Mouse (Mus musculus): ENCODE results near the gene Prdx5. TPM values are rescaled to one million over a fixed set of nuclear protein-coding genes. Genes with fewer than 3 reads are reported as not detected.
A peak's percentile ranks its signal among the peaks of the same experiment; 100 is the strongest.

Gene Prdx5
- polyA plus RNA-seq, 1 experiment from 2014 or later = 215 TPM

DNA sequence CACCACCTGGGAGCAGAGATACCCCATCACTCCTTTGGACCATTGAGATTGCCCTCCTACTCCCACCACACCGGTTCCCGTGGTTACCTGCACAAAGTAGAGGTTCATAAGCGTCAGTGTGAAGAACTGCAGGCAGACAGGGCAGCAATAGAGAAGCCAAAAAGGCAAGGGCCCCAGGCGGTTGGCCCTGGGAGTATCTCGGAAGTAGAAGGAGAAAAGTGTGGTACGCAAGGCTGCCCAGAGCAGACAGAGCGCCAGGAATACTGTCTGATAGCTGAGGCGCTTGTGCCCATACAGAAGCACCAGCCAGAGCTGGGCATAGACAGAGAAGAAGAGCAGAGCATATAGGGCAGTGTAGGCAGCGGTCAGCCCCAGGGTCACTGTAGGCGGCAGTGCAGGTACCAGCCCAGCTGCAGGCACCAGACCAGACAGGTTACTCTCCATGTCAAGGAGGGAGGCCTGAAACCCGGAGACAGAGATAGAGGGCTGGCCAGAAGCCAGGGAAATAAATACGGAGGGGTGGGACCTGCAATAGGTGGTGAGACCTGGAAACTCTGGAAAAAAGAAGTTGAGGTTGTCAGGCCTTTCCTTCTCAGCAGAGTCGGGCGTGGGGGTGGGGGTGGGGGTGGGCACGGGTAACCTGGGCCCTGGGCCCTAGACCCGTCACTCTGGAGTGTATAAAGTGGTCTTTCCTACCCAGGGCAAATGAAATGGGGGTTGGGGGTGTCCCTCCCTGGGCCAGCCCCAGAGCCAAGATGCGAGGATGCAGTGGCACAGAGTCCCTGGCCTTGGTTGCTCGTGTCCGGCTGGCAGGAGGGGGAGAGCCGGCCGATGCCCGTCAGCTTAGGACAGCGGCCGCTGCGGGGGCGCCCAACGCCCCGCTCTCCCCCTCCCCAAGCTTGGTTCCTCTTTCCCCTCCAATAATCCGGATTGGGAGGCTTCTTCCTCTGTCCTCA lies 30.8 kb upstream of the Prdx5 start:
- Histone ChIP-seq H3K4me2 (ENCODE audit: low read length) (peak overlapping the region; percentile 99), H3K4me1 (ENCODE audit: control insufficient read depth, insufficient read depth, low read length) (peaks cover 26% of the 10 kb centered on the region), H3K36me3 (ENCODE audit: control insufficient read depth, insufficient read depth, low read length) (peaks cover 12% of the 10 kb centered on the region; the same call in 1 of the 2 replicates), H3K9ac (replicated peaks; ENCODE audit: low read length) (peak overlapping the region; percentile 92), H3K9me3 (ENCODE audit: control insufficient read depth, low read length) (no peaks in the 10 kb centered on the region), H3K27me3 (ENCODE audit: control insufficient read depth, insufficient read depth, low read length) (peaks cover 7% of the 10 kb centered on the region), H3K27ac (replicated peaks; ENCODE audit: low read depth, low read length) (peak overlapping the region; percentile 94), H3K4me3 (replicated peaks; ENCODE audit: low read depth, low read length) (peak overlapping the region; percentile 85)
- peak; percentile 41; the same call in 1 of the 2 replicates for ATAC-seq (ENCODE audit: low FRiP score, low TSS enrichment)
- no peak for DNase-seq
- 22% methylated on average over 29 of the region's 29 CpGs for WGBS

DNA sequence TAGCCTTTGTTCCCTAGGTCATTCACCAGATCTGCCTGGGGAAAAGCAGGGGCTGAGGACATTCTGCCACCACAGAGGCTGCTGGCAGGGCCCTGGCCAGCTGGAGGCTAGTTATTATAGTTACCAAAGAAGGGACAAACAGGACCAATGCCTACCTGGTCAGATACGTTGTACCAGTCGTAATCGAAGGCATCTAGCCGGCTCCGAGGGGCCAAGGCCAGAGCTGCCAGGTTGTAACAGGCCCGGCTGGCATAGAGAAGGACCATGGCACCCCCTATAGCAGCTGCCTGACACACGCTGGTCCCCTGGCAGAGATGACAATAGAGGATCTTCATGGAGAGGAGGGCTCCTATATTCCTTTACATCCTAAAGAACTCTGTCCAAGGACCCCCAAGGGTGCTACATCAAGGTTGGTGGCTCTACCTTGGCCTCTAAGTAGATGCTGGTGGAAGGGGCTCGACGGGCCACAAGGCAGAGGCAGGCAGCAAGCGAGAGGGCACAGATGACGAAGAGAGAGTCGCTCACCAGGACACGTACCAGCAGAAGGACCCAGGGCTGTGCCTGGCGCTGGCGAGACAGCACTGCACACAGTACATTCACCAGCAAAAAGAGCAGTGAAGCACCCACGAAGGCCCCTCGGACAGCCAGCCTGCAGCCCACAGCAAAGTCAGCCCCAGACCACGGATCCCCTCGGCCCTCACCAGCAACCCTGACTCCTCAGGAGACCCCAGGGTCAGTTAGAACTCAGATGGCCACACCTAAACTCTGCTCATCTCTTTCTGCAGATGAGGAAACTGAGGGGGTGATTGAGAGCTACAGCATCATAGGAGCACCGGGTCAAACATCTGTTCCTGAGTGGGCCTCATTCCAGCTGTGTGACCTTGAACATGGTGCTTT lies 29.4 kb upstream of the Prdx5 start:
- Histone ChIP-seq H3K4me3 (replicated peaks; ENCODE audit: low read depth, low read length) (peak overlapping the region; percentile 85; the same call in 1 of the 2 replicates), H3K9me3 (ENCODE audit: control insufficient read depth, low read length) (no peaks in the 10 kb centered on the region), H3K27me3 (ENCODE audit: control insufficient read depth, insufficient read depth, low read length) (peaks cover 21% of the 10 kb centered on the region), H3K9ac (replicated peaks; ENCODE audit: low read length) (peak overlapping the region; percentile 92), H3K4me1 (ENCODE audit: control insufficient read depth, insufficient read depth, low read length) (peaks cover 28% of the 10 kb centered on the region), H3K4me2 (ENCODE audit: low read length) (peak overlapping the region; percentile 99), H3K36me3 (ENCODE audit: control insufficient read depth, insufficient read depth, low read length) (peaks cover 9% of the 10 kb centered on the region; the same call in 1 of the 2 replicates), H3K27ac (replicated peaks; ENCODE audit: low read depth, low read length) (no peak overlapping the region)
- 86% methylated on average over 20 of the region's 20 CpGs for WGBS
- ATAC-seq (ENCODE audit: low FRiP score, low TSS enrichment) (no peak), DNase-seq (no peak)

DNA sequence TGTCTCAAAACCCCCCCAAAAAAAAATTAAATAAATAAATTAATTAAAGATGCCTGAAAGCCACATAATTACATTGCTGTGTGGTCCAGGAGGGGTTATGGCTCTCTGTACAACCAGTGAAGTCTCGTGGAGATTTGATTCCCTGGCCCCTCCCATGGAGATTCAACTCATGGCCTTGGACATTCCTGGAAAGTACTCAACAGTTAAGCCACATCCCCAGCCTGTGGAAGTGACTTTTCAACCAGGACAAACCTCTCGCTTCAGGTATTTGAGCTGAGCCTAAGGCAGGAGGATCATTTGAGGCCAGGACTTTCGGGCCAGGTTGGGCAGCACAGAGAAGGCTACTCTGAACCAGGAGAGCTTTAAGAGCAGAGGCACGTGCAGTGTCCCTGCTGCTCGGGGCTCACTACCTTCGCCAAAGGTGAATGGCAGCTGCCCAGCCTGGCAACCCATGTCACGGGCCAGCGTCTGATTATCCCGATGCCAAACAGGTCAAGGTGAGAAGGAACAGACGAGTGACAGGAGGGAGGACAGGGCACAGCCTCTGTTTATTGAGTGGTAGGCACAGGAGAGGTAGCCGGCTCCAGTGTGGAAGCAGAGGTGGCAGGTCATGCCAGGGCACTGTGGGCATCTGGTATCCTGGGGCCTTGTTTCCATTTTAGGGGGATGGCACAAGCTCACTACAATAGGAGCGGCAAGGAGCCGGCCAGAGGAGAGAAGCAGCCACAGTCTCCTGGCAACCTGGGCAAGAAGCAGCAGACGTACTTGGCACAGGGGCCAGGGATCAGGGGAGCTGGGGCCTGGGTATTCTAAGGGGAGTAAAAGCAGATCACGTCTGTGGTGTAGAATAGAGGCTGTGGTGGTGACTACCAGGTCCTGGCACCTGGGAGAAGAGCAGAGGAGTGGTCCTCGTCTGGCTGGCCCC lies 27.9 kb upstream of the Prdx5 start:
- H3K27me3 ChIP-seq (ENCODE audit: control insufficient read depth, insufficient read depth, low read length) = peaks cover 36% of the 10 kb centered on the region
- H3K9ac ChIP-seq (replicated peaks; ENCODE audit: low read length) = no peak overlapping the region; the same call in 1 of the 2 replicates
- DNase-seq (no peak), ATAC-seq (ENCODE audit: low FRiP score, low TSS enrichment) (no peak)
- H3K4me2 ChIP-seq (ENCODE audit: low read length) = no peak overlapping the region
- H3K4me1 ChIP-seq (ENCODE audit: control insufficient read depth, insufficient read depth, low read length) = peaks cover 30% of the 10 kb centered on the region
- no peak overlapping the region for H3K4me3 ChIP-seq (replicated peaks; ENCODE audit: low read depth, low read length)
- H3K9me3 ChIP-seq (ENCODE audit: control insufficient read depth, low read length) = no peaks in the 10 kb centered on the region
- WGBS = 75% methylated on average over 16 of the region's 16 CpGs
- H3K36me3 ChIP-seq (ENCODE audit: control insufficient read depth, insufficient read depth, low read length) = peaks cover 9% of the 10 kb centered on the region; the same call in 1 of the 2 replicates
- H3K27ac ChIP-seq (replicated peaks; ENCODE audit: low read depth, low read length) = no peak overlapping the region

DNA sequence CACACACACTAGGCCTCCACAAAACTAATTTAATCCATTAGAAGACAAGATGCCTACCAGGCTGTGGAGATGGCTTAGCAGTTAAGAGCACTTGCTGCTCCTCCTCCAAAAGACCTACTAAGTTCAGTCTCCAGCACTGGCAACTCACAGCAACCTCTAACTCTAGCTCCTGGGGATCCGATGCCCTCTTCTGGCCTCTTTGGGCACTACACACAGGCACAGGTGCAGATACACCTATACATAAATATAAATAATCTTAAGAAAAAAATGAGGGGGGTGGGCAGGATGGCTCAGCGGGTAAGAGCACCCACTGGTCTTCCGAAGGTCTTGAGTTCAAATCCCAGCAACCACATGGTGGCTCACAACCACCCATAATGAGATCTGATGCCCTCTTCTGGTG lies 26.4 kb upstream of the Prdx5 start:
- no peak overlapping the region for H3K9ac ChIP-seq (replicated peaks; ENCODE audit: low read length)
- no peaks in the 10 kb centered on the region for H3K9me3 ChIP-seq (ENCODE audit: control insufficient read depth, low read length)
- no peak overlapping the region for H3K4me3 ChIP-seq (replicated peaks; ENCODE audit: low read depth, low read length)
- no peak overlapping the region for H3K27ac ChIP-seq (replicated peaks; ENCODE audit: low read depth, low read length)
- H3K4me1 ChIP-seq (ENCODE audit: control insufficient read depth, insufficient read depth, low read length) = peaks cover 27% of the 10 kb centered on the region
- no peak overlapping the region for H3K4me2 ChIP-seq (ENCODE audit: low read length)
- 21% methylated on average over 3 of the region's 3 CpGs for WGBS
- peaks cover 9% of the 10 kb centered on the region; the same call in 1 of the 2 replicates for H3K36me3 ChIP-seq (ENCODE audit: control insufficient read depth, insufficient read depth, low read length)
- DNase-seq (no peak), ATAC-seq (ENCODE audit: low FRiP score, low TSS enrichment) (no peak)
- peaks cover 51% of the 10 kb centered on the region for H3K27me3 ChIP-seq (ENCODE audit: control insufficient read depth, insufficient read depth, low read length)

DNA sequence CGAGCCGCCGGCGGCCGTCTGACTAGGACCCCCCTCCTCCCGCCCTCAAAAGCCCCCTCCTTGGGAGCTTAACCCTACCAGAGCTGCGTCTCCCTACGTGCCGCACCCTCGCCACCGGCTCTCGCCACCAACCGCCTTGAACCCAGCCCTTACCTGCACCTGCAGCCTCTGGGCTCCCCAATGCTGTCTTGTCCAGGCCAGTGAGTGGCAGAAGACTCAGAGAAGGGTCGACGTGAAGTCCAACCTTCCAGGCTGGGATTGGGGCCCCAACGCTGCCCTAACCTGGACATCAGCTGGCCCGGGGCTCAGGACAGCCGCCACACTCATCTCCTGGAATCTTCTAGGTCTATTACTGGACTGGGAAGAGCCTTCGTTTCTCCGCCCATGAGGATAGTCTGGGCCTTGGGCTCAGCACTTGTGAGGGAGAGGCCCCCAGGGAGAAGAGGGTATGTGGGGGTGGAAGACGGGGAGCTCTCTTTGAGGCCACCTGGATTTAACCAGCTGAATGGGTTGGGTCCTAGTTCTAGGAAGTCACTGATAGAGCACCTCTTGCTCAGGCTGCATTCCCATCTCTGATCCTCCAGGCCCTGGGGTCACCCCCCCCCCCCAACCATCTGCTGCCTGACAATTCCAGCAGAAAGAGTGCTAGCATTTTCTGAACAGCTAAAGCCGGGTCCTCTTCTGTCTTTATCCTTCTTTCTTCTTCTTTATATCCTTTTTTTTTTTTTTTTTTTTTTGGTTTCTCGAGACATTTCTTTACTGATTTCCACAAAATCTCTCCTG lies 24.5 kb upstream of the Prdx5 start, which contains the start of gene Kcnk4:
TSS of gene Kcnk4 (minus strand) at position 321 of the 783 bp plus-strand sequence.
- Histone ChIP-seq H3K4me3 (replicated peaks; ENCODE audit: low read depth, low read length) (peak within 1 kb of the TSS; percentile 39), H3K9me3 (ENCODE audit: control insufficient read depth, low read length) (no peaks in the 10 kb centered on the region), H3K27me3 (ENCODE audit: control insufficient read depth, insufficient read depth, low read length) (peaks cover 59% of the 10 kb centered on the region), H3K36me3 (ENCODE audit: control insufficient read depth, insufficient read depth, low read length) (peaks cover 9% of the 10 kb centered on the region; the same call in 1 of the 2 replicates), H3K4me2 (ENCODE audit: low read length) (peak within 1 kb of the TSS; percentile 68), H3K4me1 (ENCODE audit: control insufficient read depth, insufficient read depth, low read length) (peaks cover 13% of the 10 kb centered on the region), H3K9ac (replicated peaks; ENCODE audit: low read length) (peak within 1 kb of the TSS; percentile 45; the same call in 1 of the 2 replicates), H3K27ac (replicated peaks; ENCODE audit: low read depth, low read length) (no peak within 1 kb of the TSS)
- 12% methylated on average over 23 of the region's 23 CpGs for WGBS
- no peak for ATAC-seq (ENCODE audit: low FRiP score, low TSS enrichment)
- no peak for DNase-seq

DNA sequence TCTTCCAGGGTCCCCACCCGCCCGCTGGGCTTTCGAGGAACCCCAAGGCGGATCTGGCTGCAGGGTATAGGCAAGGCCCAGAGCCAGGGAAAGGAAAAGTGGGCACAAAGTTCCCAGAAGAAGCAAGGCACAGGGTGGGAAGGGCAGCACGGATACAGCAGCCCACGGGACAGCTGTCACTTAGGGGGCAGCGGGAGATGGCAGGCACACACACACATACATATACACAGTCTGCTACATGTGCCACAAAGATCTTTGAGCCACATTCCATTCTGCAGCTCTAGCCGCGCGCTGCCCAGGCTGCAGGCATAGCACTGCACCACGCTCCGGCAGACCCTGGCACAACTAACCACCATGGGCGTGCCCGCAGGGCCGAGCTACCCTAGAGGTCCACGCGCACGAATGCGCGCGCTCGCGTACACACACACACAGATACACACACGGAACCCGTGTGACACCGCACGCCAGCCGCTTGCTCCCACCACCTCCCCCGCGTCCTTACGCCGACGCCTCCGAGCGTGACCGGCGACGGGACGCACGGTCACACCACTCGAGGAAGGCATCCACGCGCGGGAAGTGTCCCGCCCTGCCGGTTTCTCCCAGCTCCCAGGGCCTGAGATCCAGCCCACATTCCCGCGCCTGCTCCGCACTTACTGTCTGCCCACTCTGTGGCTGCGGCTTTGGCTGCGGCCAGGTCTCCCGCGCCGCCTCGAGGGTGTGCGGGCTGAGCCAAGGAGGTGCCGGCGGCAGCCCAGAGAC lies 23.7 kb upstream of the Prdx5 start:
- whole genome bisulfite sequencing = 3% methylated on average over 58 of the region's 58 CpGs
- peak overlapping the region; percentile 45; the same call in 1 of the 2 replicates for H3K9ac ChIP-seq (replicated peaks; ENCODE audit: low read length)
- H3K9me3 ChIP-seq (ENCODE audit: control insufficient read depth, low read length) = no peaks in the 10 kb centered on the region
- ATAC-seq (ENCODE audit: low FRiP score, low TSS enrichment) (peak; percentile 53), DNase-seq (peak; percentile 64)
- peaks cover 66% of the 10 kb centered on the region for H3K27me3 ChIP-seq (ENCODE audit: control insufficient read depth, insufficient read depth, low read length)
- peak overlapping the region; percentile 68 for H3K4me2 ChIP-seq (ENCODE audit: low read length)
- peak overlapping the region; percentile 39 for H3K4me3 ChIP-seq (replicated peaks; ENCODE audit: low read depth, low read length)
- H3K36me3 ChIP-seq (ENCODE audit: control insufficient read depth, insufficient read depth, low read length) = peaks cover 6% of the 10 kb centered on the region; the same call in 1 of the 2 replicates
- peaks cover 8% of the 10 kb centered on the region; the same call in 1 of the 2 replicates for H3K4me1 ChIP-seq (ENCODE audit: control insufficient read depth, insufficient read depth, low read length)
- no peak overlapping the region for H3K27ac ChIP-seq (replicated peaks; ENCODE audit: low read depth, low read length)

DNA sequence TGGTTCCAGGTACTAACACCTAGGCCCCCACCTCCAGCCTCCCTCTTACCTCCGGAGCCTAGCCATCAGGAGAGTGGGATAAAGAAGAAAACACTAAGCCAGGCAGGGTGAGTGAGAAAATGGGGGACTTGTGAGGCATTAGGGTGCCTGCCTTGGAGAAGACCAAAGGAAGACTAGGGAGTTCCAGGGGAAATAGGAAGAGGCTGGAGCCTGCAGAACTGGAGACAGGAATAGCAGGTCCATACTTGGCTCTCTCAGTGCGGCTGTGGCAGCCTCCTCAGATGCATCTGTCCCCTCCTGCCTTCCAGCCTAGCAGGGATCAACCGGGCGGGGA lies 23.2 kb upstream of the Prdx5 start:
- H3K4me3 ChIP-seq (replicated peaks; ENCODE audit: low read depth, low read length) = no peak overlapping the region
- 17% methylated on average over 4 of the region's 4 CpGs for WGBS

More for the DNA sequence above, 23.2 kb upstream of the Prdx5 start:
- no peak overlapping the region for H3K27ac ChIP-seq (replicated peaks; ENCODE audit: low read depth, low read length)
- DNase-seq (no peak), ATAC-seq (ENCODE audit: low FRiP score, low TSS enrichment) (no peak)
- peaks cover 8% of the 10 kb centered on the region; the same call in 1 of the 2 replicates for H3K4me1 ChIP-seq (ENCODE audit: control insufficient read depth, insufficient read depth, low read length)
- H3K9ac ChIP-seq (replicated peaks; ENCODE audit: low read length) = no peak overlapping the region
- peak overlapping the region; percentile 68; the same call in 1 of the 2 replicates for H3K4me2 ChIP-seq (ENCODE audit: low read length)
- H3K36me3 ChIP-seq (ENCODE audit: control insufficient read depth, insufficient read depth, low read length) = 0 out of 2 replicates have a peak, but pooled peaks cover under 1% of the 10 kb centered on the region
- H3K27me3 ChIP-seq (ENCODE audit: control insufficient read depth, insufficient read depth, low read length) = peaks cover 70% of the 10 kb centered on the region
- H3K9me3 ChIP-seq (ENCODE audit: control insufficient read depth, low read length) = no peaks in the 10 kb centered on the region
